ENCODE assay signal across 7 mouse cellular contexts in genomic region chr7:102137464-102137863, GRCm38 (mm10). TPM values are rescaled to one million over a fixed set of nuclear protein-coding genes. Genes with fewer than 3 reads are reported as not detected.
A peak's percentile ranks its signal among the peaks of the same experiment; 100 is the strongest.
DNase-seq lines count a peak whose midpoint lies in the region; ATAC-seq and TF ChIP-seq lines count a peak whose summit lies in the region.

No protein-coding gene starts in this region.

- H3K4me2 ChIP-seq in kidney, embryonic 16.5 days (replicated peaks; ENCODE audit: low read depth, low read length): no peak overlapping the region

- ATAC-seq in kidney, embryonic 16.5 days (ENCODE audit: low FRiP score, low TSS enrichment): no peak

- TF ChIP-seq CTCF in kidney, adult 2 months (conservative IDR thresholded peaks at IDR 0.05; ENCODE audit: insufficient read depth, insufficient read length, low read depth, low read length): peak; percentile 62

- H3K36me3 ChIP-seq in kidney, adult 2 months (ENCODE audit: control insufficient read depth, insufficient read depth, low read length): peaks cover 8% of the 10 kb centered on the region; the same call in 1 of the 2 replicates
- H3K36me3 ChIP-seq in kidney, embryonic 16.5 days (ENCODE audit: insufficient read depth, low read length): peaks cover 62% of the 10 kb centered on the region

- DNase-seq in kidney, adult 2 months: peak; percentile 38
- DNase-seq in ES-CJ7 (ENCODE audit: low read depth, low spot score): peak; percentile 72
- peak; percentile 44 for DNase-seq in adrenal gland, postnatal 10 days
- DNase-seq in kidney, postnatal 10 days: peak; percentile 61
- peak; percentile 6 for DNase-seq in retina, adult 2 months (ENCODE audit: low read depth, low spot score)
- no peak for DNase-seq in urinary bladder, adult 18-20 months (ENCODE audit: low spot score in 2 of 2)

- H3K4me3 ChIP-seq in kidney, adult 2 months (ENCODE audit: insufficient read depth, low read depth, low read length): no peak overlapping the region
- H3K4me3 ChIP-seq in kidney, embryonic 16.5 days (ENCODE audit: low read length): no peak overlapping the region

- no peak overlapping the region for H3K9ac ChIP-seq in kidney, embryonic 16.5 days (replicated peaks; ENCODE audit: low read length)

- TF ChIP-seq POLR2A in kidney, adult 2 months (IDR thresholded peaks at IDR 0.05; ENCODE audit: low read depth, low read length): no peak

- no peaks in the 10 kb centered on the region for H3K4me1 ChIP-seq in kidney, adult 2 months (ENCODE audit: control insufficient read depth, insufficient read depth, low read length)
- no peaks in the 10 kb centered on the region for H3K4me1 ChIP-seq in kidney, embryonic 16.5 days (ENCODE audit: insufficient read depth, low read length)

- H3K9me3 ChIP-seq in kidney, embryonic 16.5 days (ENCODE audit: low read length): no peaks in the 10 kb centered on the region

- H3K27me3 ChIP-seq in kidney, adult 2 months (replicated peaks; ENCODE audit: control insufficient read depth, insufficient read depth, low read length): no peaks in the 10 kb centered on the region
- H3K27me3 ChIP-seq in kidney, embryonic 16.5 days (ENCODE audit: insufficient read depth, low read length): no peaks in the 10 kb centered on the region

- no peak overlapping the region for H3K27ac ChIP-seq in kidney, adult 2 months (ENCODE audit: insufficient read depth, low read depth, low read length)
- H3K27ac ChIP-seq in kidney, embryonic 16.5 days (ENCODE audit: low read length): no peak overlapping the region

- 88% methylated on average over 1 of the region's 1 CpGs for WGBS in kidney, adult 2 months
- 89% methylated on average over 1 of the region's 1 CpGs for WGBS in kidney, embryonic 16.5 days

RNA-seq across cellular contexts. Expression of gene Chrna10, which starts 20.8 kb away (rescaled TPM):
- 0.03 TPM in 1 of 2 replicates, not detected in the other for polyA plus RNA-seq in kidney, adult 2 months (2012; rRNA removed)
- not detected in 2 replicates for polyA plus RNA-seq in kidney, embryonic 16.5 days (2015; fragmentation: Nextera tagmentation; extraction: Ambion mirVana)
- total RNA-seq in adrenal gland, postnatal 10 days (2021): not detected

RNA-seq across cellular contexts. Expression of gene Art5, which starts 28.2 kb away (rescaled TPM):
- 0.15 and 0.33 TPM in 2 replicates for polyA plus RNA-seq in kidney, adult 2 months (2012; rRNA removed)
- polyA plus RNA-seq in kidney, embryonic 16.5 days (2015; fragmentation: Nextera tagmentation; extraction: Ambion mirVana): 2.2 and 2.4 TPM in 2 replicates
- 1 to 10 TPM in 1 of 2 experiments, under 1 TPM in 1; 0.51 to 1.4 TPM for total RNA-seq in adrenal gland, postnatal 10 days (2021)

RNA-seq across cellular contexts. Expression of gene Art1, which starts 35.9 kb away (rescaled TPM):
- 0.08 and 3.8 TPM in 2 replicates for polyA plus RNA-seq in kidney, adult 2 months (2012; rRNA removed)
- polyA plus RNA-seq in kidney, embryonic 16.5 days (2015; fragmentation: Nextera tagmentation; extraction: Ambion mirVana): 1.0 and 1.2 TPM in 2 replicates
- total RNA-seq in adrenal gland, postnatal 10 days (2021): 10 to 100 TPM in 1 of 2 experiments, 1 to 10 TPM in 1; 5.9 to 30.8 TPM

RNA-seq across cellular contexts. Expression of gene Trpc2, which starts 54.5 kb away (rescaled TPM):
- not detected in 2 replicates for polyA plus RNA-seq in kidney, adult 2 months (2012; rRNA removed)
- polyA plus RNA-seq in kidney, embryonic 16.5 days (2015; fragmentation: Nextera tagmentation; extraction: Ambion mirVana): 0.09 TPM in 1 of 2 replicates, not detected in the other
- under 1 TPM in 1 of 2 experiments, not detected in 1; 0.88 TPM for total RNA-seq in adrenal gland, postnatal 10 days (2021)

Comparison
In these comparisons a context has a peak if more than half of its experiments do, and no peak if none do; other contexts are left out.
1. DNase-seq: peak in kidney, adult 2 months (single experiment), ES-CJ7 (single experiment), adrenal gland, postnatal 10 days (single experiment), kidney, postnatal 10 days (single experiment) and retina, adult 2 months (single experiment); none in urinary bladder, adult 18-20 months (0 of 2).